Mouse (Mus musculus): Measurements from ENCODE around the gene Acot7. TPM values are rescaled to one million over a fixed set of nuclear protein-coding genes. Genes with fewer than 3 reads are reported as not detected.

Gene Acot7
- total RNA-seq, 2 experiments from 2014 or later: 9.7 to 19.4 TPM

GRCm38 (mm10) chr4:152313934-152314333 is 136.0 kb downstream of the Acot7 start:
- ATAC-seq (replicated peaks; ENCODE audit: low FRiP score, poor library complexity, severe bottlenecking): no peak

GRCm38 (mm10) chr4:152315498-152316213 is 137.7 kb downstream of the Acot7 start:
- ATAC-seq (replicated peaks; ENCODE audit: low FRiP score, poor library complexity, severe bottlenecking): no peak

GRCm38 (mm10) chr4:152317631-152318033 is 139.7 kb downstream of the Acot7 start:
- ATAC-seq (replicated peaks; ENCODE audit: low FRiP score, poor library complexity, severe bottlenecking): no peak

DNA sequence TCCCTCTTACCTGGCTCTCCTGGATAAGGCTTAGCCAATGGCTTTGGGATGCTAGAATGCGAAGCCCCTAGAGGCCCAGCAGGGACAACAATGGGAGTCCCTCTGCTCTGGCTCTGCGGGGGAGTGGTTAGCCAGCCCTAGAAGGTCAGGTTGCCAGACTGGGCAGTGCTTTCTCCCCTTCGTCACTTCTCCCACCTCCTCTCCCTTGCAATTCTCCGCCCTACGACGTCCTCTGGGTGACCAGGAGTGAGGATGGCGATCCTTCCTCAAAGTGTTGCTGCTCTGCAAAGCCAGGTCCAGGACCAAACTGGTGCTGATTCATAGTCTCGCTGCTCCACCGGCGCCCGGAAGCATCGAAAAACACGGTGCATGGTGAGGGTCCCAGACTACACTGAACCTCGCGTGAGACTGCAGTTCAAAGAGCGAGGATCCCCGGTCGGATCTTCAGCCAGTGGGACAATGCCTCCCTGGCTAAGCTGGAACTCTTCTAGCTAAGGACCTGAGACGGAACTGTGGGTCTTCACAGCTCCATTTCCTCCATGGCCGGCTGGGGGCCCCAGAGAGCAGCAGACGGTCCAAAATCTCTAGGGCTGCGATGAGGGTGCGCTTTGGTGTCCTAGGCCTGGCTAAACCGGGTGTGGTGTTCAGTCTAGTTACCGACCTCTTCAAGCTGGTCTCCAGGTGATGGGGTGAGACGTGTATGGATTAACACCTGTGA is 140.7 kb downstream of the Acot7 start, which contains the start of gene Rnf207:
TSS of gene Rnf207 (minus strand) at position 477 of the 718 bp plus-strand sequence.
- ATAC-seq (replicated peaks; ENCODE audit: low FRiP score, poor library complexity, severe bottlenecking): no peak; the same call in 1 of the 2 replicates

Other genes starting within 250 kb of the Acot7 start
- gene Dnajc11, start 244.4 kb upstream of the Acot7 start, total RNA-seq (2015; ENCODE audit: low replicate concordance): 17.1 and 26.3 TPM in 2 replicates
- 39.4 and 50.2 TPM in 2 replicates for gene Dnajc11, start 244.4 kb upstream of the Acot7 start, total RNA-seq (2017; ENCODE audit: low replicate concordance)
- gene Thap3, start 189.1 kb upstream of the Acot7 start, total RNA-seq (2015; ENCODE audit: low replicate concordance): 0.58 and 2.1 TPM in 2 replicates
- 0.84 TPM in 1 of 2 replicates, not detected in the other for gene Thap3, start 189.1 kb upstream of the Acot7 start, total RNA-seq (2017; ENCODE audit: low replicate concordance)
- gene Phf13, start 181.9 kb upstream of the Acot7 start, total RNA-seq (2015; ENCODE audit: low replicate concordance): 0.42 and 1.9 TPM in 2 replicates
- gene Phf13, start 181.9 kb upstream of the Acot7 start, total RNA-seq (2017; ENCODE audit: low replicate concordance): 0.85 and 0.98 TPM in 2 replicates
- 0.77 and 2.3 TPM in 2 replicates for gene Klhl21, start 169.3 kb upstream of the Acot7 start, total RNA-seq (2015; ENCODE audit: low replicate concordance)
- 2.7 and 4.2 TPM in 2 replicates for gene Klhl21, start 169.3 kb upstream of the Acot7 start, total RNA-seq (2017; ENCODE audit: low replicate concordance)
- gene Zbtb48, start 150.5 kb upstream of the Acot7 start, total RNA-seq (2015; ENCODE audit: low replicate concordance): 2.7 and 2.9 TPM in 2 replicates
- gene Zbtb48, start 150.5 kb upstream of the Acot7 start, total RNA-seq (2017; ENCODE audit: low replicate concordance): 2.9 and 4.2 TPM in 2 replicates
- 1.9 TPM in 1 of 2 replicates, not detected in the other for gene Tas1r1, start 139.6 kb upstream of the Acot7 start, total RNA-seq (2015; ENCODE audit: low replicate concordance)
- not detected in 2 replicates for gene Tas1r1, start 139.6 kb upstream of the Acot7 start, total RNA-seq (2017; ENCODE audit: low replicate concordance)
- gene Nol9, start 138.8 kb upstream of the Acot7 start, total RNA-seq (2015; ENCODE audit: low replicate concordance): 6.7 and 7.3 TPM in 2 replicates
- gene Nol9, start 138.8 kb upstream of the Acot7 start, total RNA-seq (2017; ENCODE audit: low replicate concordance): 3.9 and 6.3 TPM in 2 replicates
- 0.42 TPM in 1 of 2 replicates, not detected in the other for gene Plekhg5, start 105.6 kb upstream of the Acot7 start, total RNA-seq (2015; ENCODE audit: low replicate concordance)
- gene Plekhg5, start 105.6 kb upstream of the Acot7 start, total RNA-seq (2017; ENCODE audit: low replicate concordance): 1.4 and 2.0 TPM in 2 replicates
- not detected in 2 replicates for gene Tnfrsf25, start 62.2 kb upstream of the Acot7 start, total RNA-seq (2015; ENCODE audit: low replicate concordance)
- gene Tnfrsf25, start 62.2 kb upstream of the Acot7 start, total RNA-seq (2017; ENCODE audit: low replicate concordance): not detected in 2 replicates
- not detected in 2 replicates for gene Espn, start 25.8 kb upstream of the Acot7 start, total RNA-seq (2015; ENCODE audit: low replicate concordance)
- gene Espn, start 25.8 kb upstream of the Acot7 start, total RNA-seq (2017; ENCODE audit: low replicate concordance): 0.34 and 0.42 TPM in 2 replicates
- not detected in 2 replicates for gene Hes2, start 19.3 kb upstream of the Acot7 start, total RNA-seq (2015; ENCODE audit: low replicate concordance)
- gene Hes2, start 19.3 kb upstream of the Acot7 start, total RNA-seq (2017; ENCODE audit: low replicate concordance): not detected in 2 replicates
- not detected in 2 replicates for gene Gpr153, start 96.1 kb downstream of the Acot7 start, total RNA-seq (2015; ENCODE audit: low replicate concordance)
- 0.28 TPM in 1 of 2 replicates, not detected in the other for gene Gpr153, start 96.1 kb downstream of the Acot7 start, total RNA-seq (2017; ENCODE audit: low replicate concordance)
- not detected in 2 replicates for gene Hes3, start 113.5 kb downstream of the Acot7 start, total RNA-seq (2015; ENCODE audit: low replicate concordance)
- gene Hes3, start 113.5 kb downstream of the Acot7 start, total RNA-seq (2017; ENCODE audit: low replicate concordance): not detected in 2 replicates
- gene Icmt, start 119.1 kb downstream of the Acot7 start, total RNA-seq (2015; ENCODE audit: low replicate concordance): 3.7 and 6.5 TPM in 2 replicates
- 4.6 and 5.8 TPM in 2 replicates for gene Icmt, start 119.1 kb downstream of the Acot7 start, total RNA-seq (2017; ENCODE audit: low replicate concordance)
- gene Rnf207, start 140.9 kb downstream of the Acot7 start, total RNA-seq (2015; ENCODE audit: low replicate concordance): 0.19 TPM in 1 of 2 replicates, not detected in the other
- not detected in 2 replicates for gene Rnf207, start 140.9 kb downstream of the Acot7 start, total RNA-seq (2017; ENCODE audit: low replicate concordance)
- 338 and 340 TPM in 2 replicates for gene Rpl22, start 147.6 kb downstream of the Acot7 start, total RNA-seq (2015; ENCODE audit: low replicate concordance)
- gene Rpl22, start 147.6 kb downstream of the Acot7 start, total RNA-seq (2017; ENCODE audit: low replicate concordance): 322 and 331 TPM in 2 replicates
- not detected in 2 replicates for gene Chd5, start 160.5 kb downstream of the Acot7 start, total RNA-seq (2015; ENCODE audit: low replicate concordance)
- gene Chd5, start 160.5 kb downstream of the Acot7 start, total RNA-seq (2017; ENCODE audit: low replicate concordance): 0.09 TPM in 1 of 2 replicates, not detected in the other